Mouse (Mus musculus): Measurements from ENCODE around the gene Castor1. TPM values are rescaled to one million over a fixed set of nuclear protein-coding genes. Genes with fewer than 3 reads are reported as not detected.

Castor1 gene
- total RNA-seq, 2 experiments from 2014 or later: 4.0 to 5.5 TPM

- DNase-seq (ENCODE audit: low spot score in 2 of 2): no peak
Observed at GRCm38 (mm10) chr11:4205951-4206350, 12.1 kb upstream of the Castor1 start.

DNA sequence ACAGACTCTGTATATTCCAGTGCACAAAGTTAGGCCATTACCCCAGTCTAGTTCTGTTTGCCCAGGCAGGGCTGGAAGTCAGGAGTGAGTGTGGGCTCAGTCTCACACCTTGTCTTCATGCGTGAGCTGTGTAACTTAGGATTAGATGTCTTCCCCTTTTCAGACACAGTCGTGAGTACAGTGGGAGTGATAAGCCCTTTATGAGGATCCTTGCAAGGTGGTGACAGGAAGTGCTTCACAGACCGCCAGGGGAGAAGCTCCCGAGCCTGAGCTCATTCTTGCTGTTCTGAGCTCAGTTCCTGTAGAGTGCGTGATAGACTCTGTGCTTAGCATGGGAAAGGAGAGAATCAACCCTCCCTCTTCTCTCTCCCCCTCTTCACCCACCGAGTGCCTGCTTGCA is 11.5 kb upstream of the Castor1 start:
- no peak for DNase-seq (ENCODE audit: low spot score in 2 of 2)

DNA sequence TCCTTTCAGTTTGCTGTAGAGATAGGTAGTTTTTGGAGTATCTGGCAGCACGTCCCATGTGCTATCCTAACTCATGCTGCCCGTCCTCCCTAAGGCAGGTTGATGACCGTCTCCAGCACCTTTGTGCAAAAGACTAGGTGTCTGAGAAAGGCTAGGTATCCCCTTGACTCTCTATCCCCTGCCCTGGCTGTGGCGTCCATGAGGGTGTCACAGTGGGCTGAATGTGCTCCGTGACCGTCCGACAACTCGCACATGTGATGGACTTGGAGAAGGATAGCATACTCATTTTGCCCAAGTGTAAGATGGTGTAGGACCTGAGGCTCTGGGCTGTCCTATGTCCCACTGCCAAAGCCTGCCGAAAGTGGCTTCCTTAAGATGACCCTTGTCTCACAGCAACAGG is 10.4 kb upstream of the Castor1 start:
- no peak for DNase-seq (ENCODE audit: low spot score in 2 of 2)

DNA sequence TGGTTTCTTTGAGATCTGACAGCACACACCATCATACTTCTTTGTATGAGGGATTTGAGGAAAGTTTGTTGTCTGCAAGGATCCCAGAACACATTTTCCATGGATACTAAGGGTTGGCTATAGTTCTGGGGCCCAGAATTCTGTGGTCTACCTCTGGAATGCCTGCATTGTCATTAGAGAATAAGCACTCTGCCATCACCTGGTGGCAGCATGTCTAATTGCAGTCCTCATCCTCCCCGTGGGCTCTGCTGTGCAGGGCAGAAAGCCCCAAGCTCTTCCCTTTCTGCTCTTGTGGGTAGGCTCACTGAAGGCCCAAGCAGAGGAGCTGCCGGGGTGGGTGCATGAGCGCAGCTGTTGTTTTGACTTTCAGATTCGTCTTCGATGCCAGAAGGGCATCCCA is 8.5 kb upstream of the Castor1 start:
- DNase-seq (ENCODE audit: low spot score in 2 of 2): no peak

GRCm38 (mm10) chr11:4210786-4211185 is 7.2 kb upstream of the Castor1 start:
- no peak for DNase-seq (ENCODE audit: low spot score in 2 of 2)

DNA sequence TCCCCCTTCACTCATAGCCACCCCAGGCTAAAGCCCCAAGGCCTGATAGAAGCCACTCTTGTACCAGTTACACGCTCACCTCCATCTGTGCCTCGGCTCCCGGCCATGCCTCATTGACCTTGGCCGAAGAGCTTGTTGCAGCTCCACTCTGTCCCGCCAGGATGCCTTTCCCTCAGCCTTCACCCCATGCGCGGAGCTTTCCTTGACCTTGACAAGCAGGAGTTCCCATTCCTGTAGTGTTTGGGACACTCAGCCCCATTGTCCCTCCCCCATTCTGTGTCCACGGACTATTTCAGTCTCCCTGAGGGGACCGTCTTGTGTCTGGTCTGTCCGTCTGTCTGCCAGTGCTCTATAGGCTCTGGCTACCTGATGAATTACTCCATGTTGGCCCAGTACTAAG is 4.9 kb upstream of the Castor1 start:
- DNase-seq (ENCODE audit: low spot score in 2 of 2): no peak

GRCm38 (mm10) chr11:4214572-4214971 is 3.5 kb upstream of the Castor1 start:
- no peak for DNase-seq (ENCODE audit: low spot score in 2 of 2)

DNA sequence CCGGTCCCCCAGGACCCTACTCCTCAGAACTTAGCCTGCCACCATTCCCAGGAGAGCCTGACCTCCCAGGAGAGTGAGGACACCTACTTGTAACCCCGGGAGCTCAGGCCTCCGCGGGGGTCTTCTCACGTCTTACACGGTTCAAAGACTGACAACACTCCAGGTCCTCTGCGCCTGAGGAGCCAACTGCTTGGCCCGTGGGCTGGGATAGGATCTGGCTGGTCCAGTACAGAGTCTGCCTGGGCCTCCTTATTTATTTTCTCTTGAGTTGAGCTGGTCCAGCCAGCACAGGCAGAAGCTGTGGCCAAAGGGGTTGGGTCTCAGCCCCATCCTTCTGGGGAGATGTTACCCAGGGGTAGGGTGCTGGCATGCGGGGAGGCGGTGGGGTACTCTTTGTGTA is 3.0 kb upstream of the Castor1 start:
- no peak for DNase-seq (ENCODE audit: low spot score in 2 of 2)

- DNase-seq (ENCODE audit: low spot score in 2 of 2): peak; percentile 49 to 54
Observed at GRCm38 (mm10) chr11:4216248-4217000, 1.6 kb upstream of the Castor1 start.

DNA sequence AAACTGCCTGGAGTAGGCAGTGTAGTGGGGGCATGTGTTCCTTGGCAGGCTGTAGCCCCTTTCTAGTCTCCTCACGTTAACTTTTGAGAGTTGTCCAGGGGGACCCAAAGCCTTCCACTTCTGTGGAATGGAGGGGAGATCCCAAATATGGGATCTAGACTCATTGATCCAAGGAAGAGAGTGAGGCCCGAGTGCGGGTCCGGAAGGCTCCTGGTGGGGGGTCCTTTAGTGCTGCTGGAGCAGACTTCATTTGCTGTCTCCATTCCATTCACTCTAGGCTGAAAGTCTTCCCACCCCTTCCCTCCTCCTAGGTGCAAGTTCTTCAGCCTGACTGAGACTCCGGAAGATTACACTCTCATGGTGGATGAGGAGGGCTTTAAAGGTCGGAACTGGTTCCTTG is 612 bp downstream of the Castor1 start:
- DNase-seq (ENCODE audit: low spot score in 2 of 2): no peak

DNA sequence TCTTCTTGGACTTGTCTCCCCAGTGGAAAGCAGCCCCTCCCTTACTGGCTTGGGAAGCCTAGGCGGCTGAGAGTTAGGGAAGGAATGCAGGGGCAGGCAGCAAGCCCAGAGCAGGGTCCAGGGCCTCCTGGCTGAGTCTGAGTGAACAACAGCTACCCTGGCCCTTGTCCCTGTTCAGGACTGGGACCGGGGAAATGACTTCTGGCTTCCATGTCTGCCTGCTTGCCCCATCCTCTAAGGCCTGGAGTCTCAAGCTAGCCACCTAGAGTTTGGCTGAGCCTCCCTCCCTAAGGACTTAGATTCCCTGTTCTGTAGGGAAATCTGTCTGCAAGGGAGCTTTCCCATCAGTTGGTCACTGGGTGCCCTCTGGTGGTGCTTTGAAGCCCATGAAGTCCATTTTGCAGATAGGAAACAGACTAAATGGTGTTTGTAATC is 1.3 kb downstream of the Castor1 start:
- DNase-seq (ENCODE audit: low spot score in 2 of 2): peak; percentile 69 to 80

DNA sequence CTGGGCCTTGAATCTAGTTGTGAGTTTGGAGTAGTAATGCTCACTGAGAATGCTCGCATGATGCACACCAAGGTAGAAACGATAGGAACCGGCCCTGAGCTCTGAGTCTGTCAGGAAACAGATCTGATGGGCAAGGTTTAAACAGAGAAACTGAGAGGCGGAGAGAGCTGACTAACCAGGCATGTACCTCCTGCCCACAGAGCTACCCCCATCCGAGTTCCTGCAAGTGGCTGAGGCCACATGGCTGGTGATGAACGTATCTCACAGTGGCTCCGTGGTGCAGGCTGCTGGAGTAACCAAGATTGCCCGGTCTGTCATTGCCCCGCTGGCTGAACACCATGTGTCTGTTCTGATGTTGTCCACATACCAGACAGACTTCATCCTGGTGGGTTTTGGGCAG is 1.9 kb downstream of the Castor1 start:
- DNase-seq (ENCODE audit: low spot score in 2 of 2): no peak

DNA sequence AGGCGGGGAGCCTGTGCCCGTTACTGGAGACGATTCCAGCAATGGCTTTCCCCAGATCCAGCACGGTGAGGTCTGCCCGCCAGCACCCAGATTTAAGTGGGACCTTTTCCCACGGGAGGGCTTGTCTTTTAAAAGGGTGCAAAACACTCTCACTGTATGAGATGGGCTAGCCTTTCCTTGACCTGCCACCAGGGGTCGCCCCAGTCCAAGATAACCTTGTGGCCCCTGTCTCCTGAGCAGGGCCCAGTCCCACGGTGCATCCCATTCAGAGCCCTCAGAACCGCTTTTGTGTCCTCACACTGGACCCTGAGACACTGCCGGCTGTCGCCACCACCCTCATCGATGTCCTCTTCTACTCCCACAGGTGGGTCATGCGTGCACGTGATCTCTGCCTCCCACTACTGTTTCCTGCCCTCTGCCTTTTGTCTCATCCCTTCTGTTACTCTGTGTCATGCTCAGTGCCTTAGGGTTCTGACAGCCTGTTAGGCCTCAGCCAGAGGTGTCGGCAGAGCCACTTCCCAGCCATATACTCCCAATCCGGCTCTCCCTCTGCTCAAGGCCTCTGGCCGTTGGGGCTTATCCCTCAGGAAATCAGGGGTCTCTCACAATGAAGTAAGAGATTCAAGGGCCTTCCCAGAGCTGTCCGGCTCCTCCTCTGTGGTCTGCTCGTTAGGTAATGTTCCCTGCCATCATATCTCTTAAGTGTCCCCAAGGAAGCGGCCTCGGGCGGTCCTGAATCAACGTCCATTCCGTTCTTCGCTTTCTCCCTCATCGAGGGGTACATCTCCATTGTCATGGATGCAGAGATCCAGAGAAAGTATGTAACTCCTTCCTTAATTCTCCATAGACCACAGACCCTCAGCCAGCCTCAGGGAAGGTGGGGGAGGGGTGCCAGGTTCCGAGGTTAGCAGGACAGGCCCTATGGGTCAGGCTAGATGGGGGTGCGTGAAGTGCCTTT is 2.7 kb downstream of the Castor1 start:
- peak; percentile 78 to 83 for DNase-seq (ENCODE audit: low spot score in 2 of 2)

DNA sequence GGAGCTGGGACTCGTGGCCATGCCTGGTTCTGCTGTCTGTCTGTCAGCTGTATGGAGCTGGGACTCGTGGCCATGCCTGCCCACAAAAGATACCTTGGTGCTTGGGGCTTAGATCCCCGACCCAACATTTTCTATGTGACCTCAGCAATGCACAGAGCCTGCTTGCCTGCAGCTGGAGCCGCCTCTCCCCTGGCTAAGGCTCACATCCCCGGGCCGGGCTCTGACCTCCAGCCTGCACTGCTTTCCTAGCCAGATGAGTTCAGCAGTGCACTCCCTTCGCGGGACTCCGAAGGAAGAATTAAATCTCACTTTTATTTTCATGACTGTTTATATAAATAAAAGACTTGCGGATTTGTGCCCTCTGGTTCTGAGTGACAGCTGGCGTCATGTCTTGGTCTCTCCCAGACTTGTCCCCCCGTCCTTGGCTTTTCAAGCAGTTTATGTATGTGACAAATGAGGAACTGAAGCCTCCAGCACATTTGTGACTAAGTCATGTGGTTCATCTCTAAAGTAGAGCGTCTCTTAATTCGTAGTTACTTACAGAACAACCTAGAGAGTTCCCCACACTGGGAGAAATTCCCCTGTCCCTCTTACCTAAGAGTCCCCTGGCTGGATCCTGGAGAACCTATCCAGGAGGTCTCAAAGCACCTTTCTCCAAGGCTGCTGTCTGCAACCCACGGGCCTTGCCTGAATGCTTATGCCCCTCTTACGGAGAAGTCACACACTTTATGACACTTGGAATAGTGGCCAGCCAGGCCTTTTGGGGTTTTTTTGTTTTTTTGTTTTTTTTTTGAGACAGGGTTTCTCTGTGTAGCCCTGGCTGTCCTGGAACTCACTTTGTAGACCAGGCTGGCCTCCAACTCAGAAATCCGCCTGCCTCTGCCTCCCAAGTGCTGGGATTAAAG is 4.3 kb downstream of the Castor1 start:
- no peak for DNase-seq (ENCODE audit: low spot score in 2 of 2)

- no peak for DNase-seq (ENCODE audit: low spot score in 2 of 2)
Observed at GRCm38 (mm10) chr11:4223393-4224188, 5.6 kb downstream of the Castor1 start.

- no peak for DNase-seq (ENCODE audit: low spot score in 2 of 2)
Observed at GRCm38 (mm10) chr11:4224223-4224622, 6.2 kb downstream of the Castor1 start.

DNA sequence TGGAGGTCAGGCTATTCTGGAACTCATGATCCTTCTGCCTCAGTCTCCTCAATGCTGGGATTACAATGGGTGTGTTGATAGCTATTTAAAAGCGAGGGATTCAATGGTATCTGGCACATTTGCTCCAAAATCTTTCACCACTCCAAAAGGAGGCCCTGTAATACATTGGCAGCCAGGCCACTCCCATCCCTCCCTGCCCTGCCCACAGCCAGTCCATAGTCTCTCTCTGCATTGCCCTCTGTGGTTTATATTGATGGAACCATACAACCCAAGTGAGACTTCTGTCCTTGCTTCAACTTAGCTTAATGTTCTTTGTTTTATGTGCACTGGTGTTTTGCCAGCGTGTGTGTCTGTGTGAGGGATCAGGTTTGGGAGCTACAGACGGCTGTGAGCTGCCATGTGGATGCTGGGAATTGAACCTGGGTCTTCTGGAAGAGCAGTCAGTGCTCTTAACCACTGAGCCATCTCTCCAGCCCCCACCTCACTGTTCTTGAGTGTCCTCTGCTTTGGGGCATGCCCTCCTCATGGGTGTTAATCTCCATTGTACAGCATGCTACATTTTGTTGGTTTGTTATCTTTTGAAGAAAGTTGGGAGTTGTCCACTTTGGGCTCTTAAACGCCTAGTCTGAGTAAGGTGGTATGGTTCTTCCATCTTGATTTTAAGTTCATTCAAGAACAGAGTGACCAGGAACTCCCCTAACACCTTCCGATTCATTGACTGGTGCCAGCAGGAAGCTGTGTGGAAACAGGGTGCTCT is 8.7 kb downstream of the Castor1 start:
- no peak for DNase-seq (ENCODE audit: low spot score in 2 of 2)

DNA sequence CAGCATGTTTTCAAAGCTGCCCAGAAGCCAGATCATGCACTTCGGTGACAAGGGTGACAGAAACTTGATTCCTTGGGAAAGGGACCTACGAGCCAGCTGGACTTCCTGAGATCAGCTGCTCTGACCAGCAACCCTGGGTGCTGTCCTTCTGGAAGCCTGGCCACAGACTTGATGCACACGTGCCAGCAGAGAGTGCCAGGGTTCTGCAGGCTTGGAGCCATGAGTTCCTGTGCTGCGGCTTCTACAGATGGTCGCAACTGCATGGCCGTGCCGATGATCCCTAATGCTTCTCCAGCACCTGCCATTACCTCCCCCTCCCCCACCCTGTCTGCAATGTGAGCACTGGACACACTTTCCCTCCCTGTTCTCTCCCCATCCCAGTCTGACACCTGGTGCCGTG is 10.4 kb downstream of the Castor1 start:
- peak; percentile 46 to 52 for DNase-seq (ENCODE audit: low spot score in 2 of 2)

- DNase-seq (ENCODE audit: low spot score in 2 of 2): no peak
Observed at GRCm38 (mm10) chr11:4229841-4230240, 11.8 kb downstream of the Castor1 start.

DNA sequence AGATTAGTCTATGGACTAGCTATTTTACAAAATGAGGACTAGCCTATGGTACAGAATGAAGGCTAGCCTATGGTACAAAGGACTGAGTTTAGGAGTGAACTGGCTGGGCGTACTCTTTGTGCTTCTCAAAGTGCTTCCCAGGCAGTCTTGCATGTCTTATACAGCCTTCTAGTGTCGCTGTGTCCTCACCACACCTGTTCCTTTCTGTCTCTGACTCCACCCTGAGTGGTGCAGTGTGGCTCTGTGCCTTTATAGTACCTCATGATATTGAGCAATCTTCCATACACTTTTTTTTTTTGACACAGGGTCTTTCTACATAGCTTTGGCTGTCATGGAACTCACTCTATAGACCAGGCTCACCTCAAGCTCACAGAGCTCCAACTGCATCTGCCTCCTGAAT is 13.4 kb downstream of the Castor1 start:
- DNase-seq (ENCODE audit: low spot score in 2 of 2): no peak
